Mouse (Mus musculus) erythroblast, embryonic 14.5 days (primary cell): ENCODE results near the gene Fam184a.

Source experiments
- GATA1 ChIP-seq: IDR thresholded peaks from 2 replicates; pipeline ENCODE4 v1.6.1; 2012; ENCODE audit warnings: low read length, inconsistent platforms, mixed read lengths
- TAL1 ChIP-seq: IDR thresholded peaks from 3 replicates; pipeline ENCODE4 v1.6.1; 2012; ENCODE audit warnings: low read length, inconsistent platforms, mixed read lengths

GRCm38 (mm10) chr10:53661788-53662187 is 89.1 kb downstream of the Fam184a start:
- TF ChIP-seq GATA1, result no peak
- TF ChIP-seq TAL1, result no peak
